In the genomic region with DNA sequence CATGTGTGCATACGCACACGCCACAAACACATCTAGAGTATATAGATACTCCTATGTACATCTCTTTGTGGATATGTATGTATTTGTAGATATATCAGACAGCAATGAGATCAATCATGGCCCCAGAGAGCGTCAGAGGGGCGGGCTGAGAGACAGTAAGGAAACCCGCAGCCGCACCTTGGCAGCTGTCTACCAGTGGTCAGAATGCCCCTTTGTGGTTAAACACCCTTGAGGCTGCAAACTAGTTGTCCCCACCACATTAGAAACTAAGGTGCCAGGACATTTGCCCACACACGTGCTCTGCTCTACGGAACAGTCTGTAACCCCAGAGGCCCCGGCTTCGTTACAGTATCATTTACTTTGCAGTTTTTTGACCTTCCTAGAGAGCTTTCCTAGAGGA, we compare ENCODE assay signal across 32 mouse cellular contexts. TPM values are rescaled to one million over a fixed set of nuclear protein-coding genes. Genes with fewer than 3 reads are reported as not detected.
"Had no signal": no experiment of that assay in that cellular context is flagged by ENCODE, and none has a peak within 500 bp of the region (broad histone marks: within the 10 kb centered on the region; RNA-seq: fewer than 3 reads in every experiment).

No protein-coding gene starts in this region.

- H3K27ac ChIP-seq: embryonic facial prominence, embryonic 10.5 days; embryonic facial prominence, embryonic 12.5 days; embryonic facial prominence, embryonic 13.5 days; embryonic facial prominence, embryonic 15.5 days; forebrain, embryonic 10.5 days; forebrain, embryonic 12.5 days; forebrain, embryonic 13.5 days; forebrain, embryonic 15.5 days; gastrocnemius, adult 2 months; heart, adult 2 months had no signal

- H3K9ac ChIP-seq: embryonic facial prominence, embryonic 12.5 days; embryonic facial prominence, embryonic 13.5 days; embryonic facial prominence, embryonic 15.5 days; forebrain, embryonic 12.5 days; forebrain, embryonic 13.5 days; forebrain, embryonic 15.5 days; forebrain, postnatal 0 days had no signal

- H3K27me3 ChIP-seq: embryonic facial prominence, embryonic 12.5 days; embryonic facial prominence, embryonic 13.5 days; embryonic facial prominence, embryonic 15.5 days; forebrain, embryonic 12.5 days; forebrain, embryonic 13.5 days; forebrain, embryonic 15.5 days had no signal

- H3K36me3 ChIP-seq: embryonic facial prominence, embryonic 10.5 days; embryonic facial prominence, embryonic 12.5 days; embryonic facial prominence, embryonic 13.5 days; embryonic facial prominence, embryonic 15.5 days; forebrain, embryonic 10.5 days; forebrain, embryonic 12.5 days; forebrain, embryonic 15.5 days had no signal

- H3K4me2 ChIP-seq: embryonic facial prominence, embryonic 12.5 days; embryonic facial prominence, embryonic 13.5 days; embryonic facial prominence, embryonic 15.5 days; forebrain, embryonic 12.5 days; forebrain, embryonic 13.5 days; forebrain, embryonic 15.5 days had no signal

- DNase-seq: cerebellum, adult 2 months; cerebellum, adult 8-10 months; cerebellum, adult 9-11 months; cerebellum, postnatal 10 days; cerebellum, postnatal 14 days; cerebellum, postnatal 25 days; cerebellum, postnatal 36 days; embryo, embryonic 11 days; forebrain, postnatal 0 days; gastrocnemius, adult 2 months; gastrocnemius, postnatal 10 days; gastrocnemius, postnatal 14 days; gastrocnemius, postnatal 25 days; gastrocnemius, postnatal 36 days; heart, adult 11 months; heart, adult 18-20 months; heart, adult 2 months had no signal

- H3K4me1 ChIP-seq: embryonic facial prominence, embryonic 12.5 days; embryonic facial prominence, embryonic 13.5 days; embryonic facial prominence, embryonic 15.5 days had no signal

- H3K9me3 ChIP-seq: embryonic facial prominence, embryonic 12.5 days; embryonic facial prominence, embryonic 13.5 days; embryonic facial prominence, embryonic 15.5 days; forebrain, embryonic 12.5 days; forebrain, embryonic 13.5 days; forebrain, embryonic 15.5 days had no signal

- ATAC-seq: forebrain, embryonic 13.5 days; forebrain, embryonic 14.5 days; forebrain, embryonic 15.5 days; forebrain, postnatal 0 days had no signal

- H3K4me3 ChIP-seq: embryonic facial prominence, embryonic 10.5 days; embryonic facial prominence, embryonic 12.5 days; embryonic facial prominence, embryonic 13.5 days; embryonic facial prominence, embryonic 15.5 days; erythroblast, embryonic 14.5 days; forebrain, embryonic 10.5 days; forebrain, embryonic 12.5 days; forebrain, embryonic 13.5 days; forebrain, embryonic 15.5 days; gastrocnemius, adult 2 months; heart, adult 2 months had no signal

RNA-seq across cellular contexts. Expression of a gene that starts 26.2 kb away (rescaled TPM):
- total RNA-seq: common myeloid progenitor, adult 5-6 weeks; granulocyte monocyte progenitor cell, adult 5-6 weeks had no signal
- polyA plus RNA-seq: erythroblast, embryonic 14.5 days had no signal

RNA-seq across cellular contexts. Expression of a gene that starts 55.4 kb away (rescaled TPM):
- total RNA-seq: common myeloid progenitor, adult 5-6 weeks; gastrocnemius, adult 18-20 months; gastrocnemius, adult 2 months; gastrocnemius, adult 8-10 months; gastrocnemius, postnatal 25 days; gastrocnemius, postnatal 36 days; granulocyte monocyte progenitor cell, adult 5-6 weeks; heart, adult 18-20 months; heart, adult 2 months had no signal
- polyA plus RNA-seq: embryonic facial prominence, embryonic 12.5 days; erythroblast, embryonic 14.5 days; forebrain, embryonic 11.5 days had no signal
